Mouse (Mus musculus) stomach, embryonic 14.5 days (tissue): ENCODE data around the gene Gm6763. TPM values are rescaled to one million over a fixed set of nuclear protein-coding genes. Genes with fewer than 3 reads are reported as not detected.

ENCODE experiments used
- polyA plus RNA-seq: library from polyadenylated mRNA; unstranded; fragments of >200 nt; fragmentation: Nextera tagmentation; extraction: Ambion mirVana; gene quantifications from 2 replicates; pipeline ENCODE4 v1.2.1, GENCODE M21; 2014

The Gm6763 gene
- polyA plus RNA-seq, 1 experiment from 2014 or later = not detected

Other genes starting within 250 kb of the Gm6763 start
- gene Gm21293, start 8.5 kb upstream of the Gm6763 start, polyA plus RNA-seq = not detected in 2 replicates
- gene Gm8764, start 8.5 kb downstream of the Gm6763 start, polyA plus RNA-seq = not detected in 2 replicates
- not detected in 2 replicates for gene Gm21304, start 17.0 kb downstream of the Gm6763 start, polyA plus RNA-seq
- gene Gm21312, start 25.5 kb downstream of the Gm6763 start, polyA plus RNA-seq = not detected in 2 replicates
- gene Gm20765, start 34.0 kb downstream of the Gm6763 start, polyA plus RNA-seq = not detected in 2 replicates
- not detected in 2 replicates for gene Gm4340, start 42.5 kb downstream of the Gm6763 start, polyA plus RNA-seq